Mouse (Mus musculus) C2C12 (cell line): Measurements from ENCODE around the gene Pigm. TPM values are rescaled to one million over a fixed set of nuclear protein-coding genes. Genes with fewer than 3 reads are reported as not detected.

Experiments used
- H3K27me3 ChIP-seq: one replicate; pipeline ENCODE4 v1.6.1; 2011; ENCODE audit not compliant: control insufficient read depth, insufficient read depth, insufficient read length
- H3K36me3 ChIP-seq: one replicate; pipeline ENCODE4 v1.6.1; 2011; ENCODE audit not compliant: control insufficient read depth, insufficient read depth
- H3K4me3 ChIP-seq: one replicate; pipeline ENCODE4 v1.5.1; 2011; ENCODE audit warnings: mild to moderate bottlenecking, control low read depth; ENCODE audit not compliant: poor library complexity, insufficient read depth, severe bottlenecking
- H3K79me2 ChIP-seq: one replicate; pipeline ENCODE4 v1.6.1; 2011; ENCODE audit not compliant: control insufficient read depth, insufficient read depth
- H3K79me3 ChIP-seq: one replicate; pipeline ENCODE4 v1.6.1; 2011; ENCODE audit warnings: low read depth, control low read depth
- H3ac ChIP-seq: one replicate; pipeline ENCODE3; 2011; ENCODE audit warnings: low read depth; ENCODE audit not compliant: control insufficient read depth, insufficient read length
- CEBPB ChIP-seq: IDR thresholded peaks from one replicate; pipeline ENCODE4 v1.6.1; 2011; ENCODE audit warnings: low read depth, mild to moderate bottlenecking, control low read depth, moderate library complexity
- CTCF ChIP-seq: IDR thresholded peaks from one replicate; pipeline ENCODE4 v1.5.1; 2011; ENCODE audit not compliant: control insufficient read depth, insufficient read depth, insufficient read length
- FOSL1 ChIP-seq: IDR thresholded peaks from one replicate; pipeline ENCODE4 v1.8.0; 2011; ENCODE audit warnings: mild to moderate bottlenecking, low read length; ENCODE audit not compliant: poor library complexity, insufficient read depth, severe bottlenecking
- MAX ChIP-seq: IDR thresholded peaks from one replicate; pipeline ENCODE4 v1.6.1; 2011; ENCODE audit warnings: mild to moderate bottlenecking, control low read depth
- MYOD1 ChIP-seq: IDR thresholded peaks from one replicate; pipeline ENCODE4 v1.6.1; 2011; ENCODE audit warnings: low read depth; ENCODE audit not compliant: control insufficient read depth, insufficient read length
- MYOG ChIP-seq: IDR thresholded peaks from one replicate; pipeline ENCODE4 v1.6.1; 2011; ENCODE audit not compliant: control insufficient read depth, insufficient read length; ENCODE audit errors: extremely low read depth
- USF1 ChIP-seq: IDR thresholded peaks from one replicate; pipeline ENCODE4 v1.6.1; 2011; ENCODE audit warnings: low read depth, mild to moderate bottlenecking, control low read depth, moderate library complexity
- polyA plus RNA-seq: library from polyadenylated mRNA; unstranded; fragments of >200 nt; fragmentation: generic; extraction: Trizol; gene quantifications from one replicate; pipeline ENCODE4 v1.2.1, GENCODE M21; 2012; ENCODE audit warnings: missing spikeins

Gene Pigm
- polyA plus RNA-seq, 1 experiment: 3.8 TPM

DNA sequence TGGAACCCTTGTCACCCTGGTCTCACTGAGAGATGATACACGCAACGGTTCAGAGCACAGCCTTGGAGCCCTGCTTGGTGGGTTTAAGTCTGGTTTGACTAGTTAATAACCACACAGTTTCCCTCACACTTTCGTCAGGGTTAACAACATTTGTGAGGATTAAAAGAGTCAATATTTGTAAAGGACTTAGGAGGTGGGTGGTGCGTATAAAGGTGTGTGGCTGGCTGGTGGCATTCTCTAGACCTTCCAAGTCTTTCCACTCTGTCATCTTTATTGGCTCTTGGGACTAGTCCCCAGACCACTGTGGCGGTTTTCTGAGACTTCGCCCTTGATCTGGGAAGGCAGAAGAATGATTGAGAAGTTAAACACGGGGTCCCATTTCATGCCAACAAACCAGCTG lies 31.5 kb upstream of the Pigm start:
- Histone ChIP-seq H3K27me3 (peaks cover 65% of the 10 kb centered on the region), H3K79me3 (no peaks in the 10 kb centered on the region), H3K79me2 (no peaks in the 10 kb centered on the region), H3K36me3 (no peaks in the 10 kb centered on the region), H3K4me3 (no peak overlapping the region), H3ac (no peak overlapping the region)
- no peak for TF ChIP-seq MYOG
- TF ChIP-seq CEBPB: no peak
- TF ChIP-seq CTCF: no peak
- TF ChIP-seq FOSL1: no peak
- no peak for TF ChIP-seq MYOD1
- no peak for TF ChIP-seq USF1
- no peak for TF ChIP-seq MAX

DNA sequence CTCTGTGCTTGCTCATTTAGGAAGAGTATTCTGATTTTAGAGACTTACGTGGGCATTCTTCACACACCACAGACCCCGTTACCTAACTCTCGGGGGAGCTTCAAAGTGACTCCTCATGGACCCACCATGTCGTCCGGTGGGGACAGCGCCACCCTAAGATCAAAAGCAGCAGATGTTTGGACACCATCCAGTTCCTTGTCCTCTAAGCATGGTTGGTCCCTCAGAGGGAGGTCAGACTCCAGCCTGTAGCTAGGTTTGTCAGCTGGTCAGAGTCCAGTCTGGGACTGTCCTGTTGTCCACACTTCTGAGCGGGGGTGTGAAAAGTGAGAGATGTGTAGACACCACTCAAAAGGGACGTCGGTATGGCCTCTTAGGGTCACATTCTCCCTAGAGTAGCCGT lies 29.6 kb upstream of the Pigm start:
- peaks cover 71% of the 10 kb centered on the region for H3K27me3 ChIP-seq
- H3K79me2 ChIP-seq: no peaks in the 10 kb centered on the region
- TF ChIP-seq CTCF (no peak), FOSL1 (no peak), MAX (no peak), MYOD1 (no peak), MYOG (no peak), CEBPB (no peak), USF1 (no peak)
- H3K79me3 ChIP-seq: no peaks in the 10 kb centered on the region
- no peak overlapping the region for H3ac ChIP-seq
- no peak overlapping the region for H3K4me3 ChIP-seq
- H3K36me3 ChIP-seq: no peaks in the 10 kb centered on the region

DNA sequence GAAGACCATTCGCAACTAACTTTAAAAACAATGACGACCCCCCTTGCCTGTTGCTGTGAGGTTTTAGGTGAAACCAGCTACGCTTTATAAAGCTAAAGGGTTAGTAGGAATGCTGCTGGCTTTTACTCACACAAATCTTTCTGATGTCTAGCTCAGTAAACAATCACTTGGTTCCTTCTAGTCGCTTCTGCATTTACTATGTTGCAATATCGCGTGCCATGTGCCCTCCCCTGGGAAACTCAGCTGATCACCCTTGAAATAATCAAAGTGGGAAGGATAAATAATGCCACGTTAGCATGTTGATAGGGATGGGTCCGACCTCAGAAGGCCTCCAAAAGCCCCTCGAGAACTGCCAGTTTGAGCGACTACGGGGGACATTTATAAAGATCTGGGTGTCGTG lies 29.0 kb upstream of the Pigm start:
- no peaks in the 10 kb centered on the region for H3K79me2 ChIP-seq
- no peaks in the 10 kb centered on the region for H3K79me3 ChIP-seq
- TF ChIP-seq MAX (no peak), CTCF (no peak), MYOD1 (no peak), MYOG (no peak), USF1 (no peak)
- H3K36me3 ChIP-seq: no peaks in the 10 kb centered on the region
- H3ac ChIP-seq: no peak overlapping the region
- peaks cover 75% of the 10 kb centered on the region for H3K27me3 ChIP-seq
- no peak overlapping the region for H3K4me3 ChIP-seq

DNA sequence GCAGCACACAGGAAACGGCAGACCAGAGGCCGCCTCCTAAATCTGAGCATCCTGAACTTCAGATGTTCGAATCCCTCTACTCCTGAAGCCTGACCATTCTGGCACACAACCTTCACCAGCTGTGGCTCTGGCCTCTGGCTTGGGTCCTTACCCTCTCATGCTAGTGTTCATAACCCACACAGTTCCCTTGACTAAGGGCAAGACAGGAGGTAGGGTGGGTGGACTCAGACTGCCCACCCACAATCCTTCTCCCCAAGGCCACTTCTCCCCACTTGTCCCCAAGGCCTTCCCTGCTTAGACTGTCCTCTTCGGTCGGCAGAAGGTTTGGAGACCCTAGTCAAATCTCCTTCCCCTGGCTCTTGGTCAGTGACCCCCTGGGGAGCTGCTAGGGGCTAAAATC lies 26.8 kb upstream of the Pigm start:
- Histone ChIP-seq H3K4me3 (no peak overlapping the region), H3K36me3 (no peaks in the 10 kb centered on the region), H3K79me2 (no peaks in the 10 kb centered on the region), H3K79me3 (no peaks in the 10 kb centered on the region), H3ac (no peak overlapping the region), H3K27me3 (peaks cover 74% of the 10 kb centered on the region)
- TF ChIP-seq MYOG (no peak), USF1 (no peak), CTCF (no peak), MAX (no peak), FOSL1 (no peak), MYOD1 (no peak), CEBPB (no peak)

DNA sequence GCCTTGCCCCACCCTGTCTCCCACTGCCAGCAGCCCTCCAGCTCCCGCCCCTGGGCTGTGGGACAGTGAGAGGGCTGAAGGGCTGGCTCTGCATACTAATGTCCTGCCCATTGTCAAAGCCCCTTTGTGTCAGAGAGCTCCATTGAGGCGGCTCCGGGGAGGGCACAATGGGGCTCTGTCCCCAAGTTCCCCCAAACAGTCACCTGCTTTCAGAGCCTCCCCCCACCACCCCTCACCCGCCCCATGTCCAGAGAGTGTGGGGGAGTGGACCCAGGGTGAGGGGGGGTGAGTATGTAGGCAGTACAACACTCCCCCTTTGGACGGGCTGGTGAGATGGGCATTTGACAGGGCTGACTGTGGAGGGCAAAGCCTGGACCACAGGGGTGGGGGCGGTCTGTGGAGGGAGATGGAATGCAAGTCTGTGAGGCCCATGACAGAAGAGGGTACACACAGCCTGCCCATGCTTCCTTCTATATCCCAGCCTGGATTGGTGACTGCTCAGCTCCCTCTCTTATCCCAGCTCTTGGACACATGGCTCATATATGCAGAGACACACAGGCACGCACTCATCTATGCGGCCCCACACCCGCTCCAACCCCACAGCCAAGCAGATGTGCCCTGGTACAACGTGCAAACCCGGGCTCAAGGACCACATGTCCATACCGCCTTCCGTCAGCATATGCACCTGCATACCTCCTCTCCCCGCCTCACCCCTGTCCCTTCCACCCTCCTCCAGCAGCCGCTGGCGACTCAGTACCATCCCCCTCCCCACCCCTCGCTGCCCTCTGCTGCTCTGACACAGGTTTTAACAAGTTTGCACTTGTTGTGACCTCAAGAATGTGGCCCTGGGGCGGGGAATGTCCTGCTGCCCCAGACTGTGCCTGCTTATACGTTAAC lies 26.2 kb upstream of the Pigm start:
- Histone ChIP-seq H3K79me2 (no peaks in the 10 kb centered on the region), H3K27me3 (peaks cover 73% of the 10 kb centered on the region), H3K36me3 (no peaks in the 10 kb centered on the region), H3K79me3 (no peaks in the 10 kb centered on the region), H3ac (no peak overlapping the region), H3K4me3 (no peak overlapping the region)
- no peak for TF ChIP-seq USF1
- no peak for TF ChIP-seq MYOG
- no peak for TF ChIP-seq MAX
- no peak for TF ChIP-seq CTCF
- TF ChIP-seq MYOD1: no peak
- no peak for TF ChIP-seq FOSL1
- TF ChIP-seq CEBPB: no peak

DNA sequence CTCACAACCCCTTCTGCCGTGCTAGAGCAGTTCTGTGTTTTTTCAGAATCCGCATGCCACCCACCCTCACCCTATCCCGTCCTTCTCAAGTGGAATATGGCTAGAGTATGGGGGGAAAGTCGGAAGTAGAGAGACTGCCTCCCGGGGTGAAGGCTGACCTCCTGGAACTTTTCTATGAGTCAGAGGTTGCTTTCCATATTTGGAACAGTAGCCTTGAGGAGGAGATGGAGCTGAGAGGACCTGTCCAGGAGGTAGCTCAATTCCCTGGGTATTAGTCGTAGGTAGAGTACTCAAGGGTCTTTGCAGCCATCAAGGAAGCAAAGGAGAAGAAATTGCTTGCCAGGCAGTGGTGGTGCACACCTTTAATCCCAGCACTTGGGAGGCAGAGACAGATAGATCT lies 24.3 kb upstream of the Pigm start:
- H3K79me2 ChIP-seq: no peaks in the 10 kb centered on the region
- no peaks in the 10 kb centered on the region for H3K36me3 ChIP-seq
- H3ac ChIP-seq: no peak overlapping the region
- H3K79me3 ChIP-seq: no peaks in the 10 kb centered on the region
- H3K4me3 ChIP-seq: no peak overlapping the region
- TF ChIP-seq MAX (no peak), MYOD1 (no peak), USF1 (no peak), CEBPB (no peak), MYOG (no peak), FOSL1 (no peak), CTCF (no peak)
- H3K27me3 ChIP-seq: peaks cover 71% of the 10 kb centered on the region
